Mouse (Mus musculus) adrenal gland, adult 10 weeks (tissue): Measurements from ENCODE around the gene Cars. TPM values are rescaled to one million over a fixed set of nuclear protein-coding genes. Genes with fewer than 3 reads are reported as not detected.

ENCODE experiments used
- polyA plus RNA-seq: library from polyadenylated mRNA; stranded (reverse); fragments of 350-450 nt; fragmentation: Illumina TruSeq; extraction: RNeasy Lipid Tissue Mini Kit (QIAGEN cat#74804); gene quantifications from one replicate; pipeline ENCODE4 v1.2.3, GENCODE M21; 2014; ENCODE audit warnings: low read depth, low replicate concordance

The Cars gene
- polyA plus RNA-seq, result 17.2 TPM

DNA sequence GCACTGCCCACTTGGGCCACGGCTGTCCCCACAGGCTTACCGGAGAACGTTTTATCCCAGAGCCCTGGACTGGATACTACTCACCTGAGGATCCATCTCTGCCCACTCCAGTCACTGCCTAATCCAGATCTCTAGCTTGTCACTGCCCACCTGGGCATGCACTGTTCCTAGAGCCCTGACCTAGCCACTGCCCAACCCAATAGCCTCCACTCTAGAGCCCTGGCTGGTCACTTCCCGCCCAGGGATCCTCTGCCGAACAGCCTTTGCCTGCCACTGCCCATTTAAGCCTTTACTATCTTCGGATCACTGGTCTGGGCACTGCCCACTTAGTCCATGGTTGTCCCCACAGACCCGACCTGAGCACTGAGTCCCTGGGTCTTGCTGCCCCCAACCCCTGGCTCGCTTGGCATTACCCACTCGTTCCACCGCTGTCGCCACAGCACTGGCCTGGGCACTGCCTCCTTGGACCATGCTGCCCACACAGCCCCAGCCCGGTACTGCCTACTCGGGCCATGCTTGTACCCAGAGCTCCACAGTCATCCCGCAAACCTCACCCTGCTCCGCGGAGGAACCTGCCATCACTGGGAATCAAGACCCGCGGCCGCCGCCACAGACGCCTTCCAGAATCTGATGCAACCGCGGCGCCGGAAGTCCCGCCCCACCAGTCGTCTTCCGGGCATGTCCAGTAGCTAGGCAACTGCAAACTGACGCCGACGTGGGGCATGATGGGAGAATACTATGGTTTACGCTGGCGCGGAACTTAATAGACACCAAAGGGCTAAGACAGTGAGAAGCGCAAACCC is at the start of gene Cars:
TSS of gene Cars (minus strand) at position 663 of the 803 bp plus-strand sequence.

DNA sequence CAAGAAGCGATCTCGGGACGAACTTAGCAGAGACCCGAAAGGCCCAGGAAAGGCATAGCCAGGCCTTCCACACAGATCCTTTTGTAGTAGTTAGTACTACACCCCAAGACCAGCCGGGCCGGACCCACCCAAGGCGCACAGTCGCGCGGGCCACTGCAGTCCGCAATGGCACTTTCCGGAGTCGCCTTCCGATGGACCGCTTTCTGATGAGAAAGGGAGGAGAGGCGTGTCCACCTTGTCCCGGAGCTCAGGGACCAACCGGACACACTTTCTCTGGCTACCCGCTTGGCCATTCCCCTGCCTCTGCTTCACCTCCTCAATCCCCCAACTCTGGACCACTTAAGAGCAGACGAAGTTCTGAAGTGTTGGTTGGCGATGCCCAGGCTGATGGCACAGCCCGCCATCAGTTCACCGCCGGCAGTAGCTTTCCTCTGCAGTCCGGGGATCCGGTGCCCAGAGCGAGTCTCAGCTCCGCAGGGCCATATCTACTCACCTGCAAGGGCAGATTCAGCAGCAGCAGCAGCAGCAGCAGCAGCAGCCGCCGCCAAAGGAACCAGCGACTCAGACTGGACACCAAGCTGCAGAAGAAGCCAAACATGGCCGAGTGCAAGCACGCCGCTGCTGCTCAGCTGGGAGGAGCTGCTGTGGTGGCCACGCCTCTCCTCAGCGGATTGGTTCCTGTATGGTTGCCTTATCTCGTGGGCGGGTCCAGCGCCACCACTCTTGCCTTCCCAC is 49.3 kb upstream of the Cars start, which contains the start of gene Tnfrsf22:
TSS of gene Tnfrsf22 (minus strand) at position 628 of the 735 bp plus-strand sequence.

DNA sequence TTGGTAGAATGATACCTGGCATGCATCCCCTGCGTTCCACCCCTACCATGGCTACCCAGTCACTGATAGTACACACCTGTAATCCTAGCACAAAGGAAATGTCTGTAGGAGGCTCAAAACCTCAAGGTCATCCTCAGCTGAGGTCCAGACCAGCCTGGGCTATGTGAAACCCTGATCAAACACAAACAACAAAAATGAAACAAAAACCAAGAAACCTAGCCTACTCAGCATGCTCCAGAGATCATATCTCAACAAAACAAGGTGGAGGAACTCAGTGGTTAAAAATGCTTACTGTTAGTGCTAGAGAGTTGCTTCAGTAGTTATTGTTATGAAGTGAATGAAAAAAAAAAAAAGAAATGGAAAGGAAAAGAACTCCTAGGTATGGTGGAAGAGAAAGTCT is 28.6 kb upstream of the Cars start, which contains the start of gene Tnfrsf26:
TSS of gene Tnfrsf26 (minus strand) at position 183 of the 400 bp plus-strand sequence.

DNA sequence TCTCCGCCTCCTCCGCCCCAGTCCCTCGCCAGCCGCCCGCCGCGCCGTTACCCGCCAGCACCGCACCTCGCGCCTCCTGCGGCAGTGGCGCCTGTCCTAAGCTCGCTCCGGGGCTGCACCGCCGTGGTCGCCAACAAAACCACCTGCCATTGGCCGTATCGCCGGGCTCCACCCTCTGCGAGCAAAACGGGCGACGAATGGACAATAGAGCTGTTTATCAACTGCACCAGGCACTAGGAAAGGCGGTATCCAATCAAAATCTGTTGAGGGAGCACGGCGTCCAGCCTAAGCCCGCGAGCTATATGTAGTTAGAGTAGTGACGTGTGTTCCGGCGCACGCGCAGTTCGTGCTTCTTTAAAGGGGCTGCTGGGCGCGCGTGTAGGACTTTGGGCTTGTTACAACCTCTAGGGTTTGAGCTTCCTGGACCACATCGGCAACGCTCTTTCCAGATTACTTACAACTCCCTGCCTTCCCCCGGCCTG is 50.9 kb downstream of the Cars start, which contains the start of gene Nap1l4:
TSS of gene Nap1l4 (minus strand) at position 131 of the 482 bp plus-strand sequence.

Other genes starting within 250 kb of the Cars start
- gene Cdkn1c, start 139.0 kb downstream of the Cars start, polyA plus RNA-seq, result 1,445 TPM
- not detected for gene Slc22a18, start 126.4 kb downstream of the Cars start, polyA plus RNA-seq
- not detected for gene Phlda2, start 96.9 kb downstream of the Cars start, polyA plus RNA-seq
- gene Nap1l4, start 51.0 kb downstream of the Cars start, polyA plus RNA-seq, result 129 TPM
- 1.8 TPM for gene Tnfrsf26, start 28.6 kb upstream of the Cars start, polyA plus RNA-seq
- 8.9 TPM for gene Tnfrsf22, start 49.6 kb upstream of the Cars start, polyA plus RNA-seq
- 3.7 TPM for gene Tnfrsf23, start 85.8 kb upstream of the Cars start, polyA plus RNA-seq
- 2.7 TPM for gene Osbpl5, start 156.9 kb upstream of the Cars start, polyA plus RNA-seq
- not detected for gene Mrgprg, start 166.9 kb upstream of the Cars start, polyA plus RNA-seq
- 0.58 TPM for gene Mrgpre, start 184.4 kb upstream of the Cars start, polyA plus RNA-seq
- 6.0 TPM for gene Nadsyn1, start 222.8 kb upstream of the Cars start, polyA plus RNA-seq
- 100 TPM for gene Dhcr7, start 223.1 kb upstream of the Cars start, polyA plus RNA-seq